Mouse (Mus musculus): ENCODE results near the gene Poglut1. TPM values are rescaled to one million over a fixed set of nuclear protein-coding genes. Genes with fewer than 3 reads are reported as not detected.

The Poglut1 gene
- total RNA-seq (2021): 10 to 100 TPM; 14.0 to 15.4 TPM

- peak; percentile 84 for DNase-seq
Measured at GRCm38 (mm10) chr16:38549479-38550396, at the start of gene Poglut1. Gene Poglut1 (minus strand): TSS chr16:38550258.

- no peak for DNase-seq
Measured at GRCm38 (mm10) chr16:38598986-38599680, 49.1 kb upstream of the Poglut1 start.

GRCm38 (mm10) chr16:38596651-38597050, 46.6 kb upstream of the Poglut1 start:
- no peak for DNase-seq

GRCm38 (mm10) chr16:38596099-38596498, 46.0 kb upstream of the Poglut1 start:
- no peak for DNase-seq

- DNase-seq: no peak
Measured at GRCm38 (mm10) chr16:38594435-38594834, 44.4 kb upstream of the Poglut1 start.

GRCm38 (mm10) chr16:38592946-38593345, 42.9 kb upstream of the Poglut1 start:
- no peak for DNase-seq

- DNase-seq: no peak
Measured at GRCm38 (mm10) chr16:38592026-38592678, 42.1 kb upstream of the Poglut1 start.

- no peak for DNase-seq
Measured at GRCm38 (mm10) chr16:38591506-38591905, 41.4 kb upstream of the Poglut1 start.

- DNase-seq: no peak
Measured at GRCm38 (mm10) chr16:38587572-38587971, 37.5 kb upstream of the Poglut1 start.

GRCm38 (mm10) chr16:38587163-38587562, 37.1 kb upstream of the Poglut1 start:
- no peak for DNase-seq

- no peak for DNase-seq
Measured at GRCm38 (mm10) chr16:38585186-38585585, 35.1 kb upstream of the Poglut1 start.

GRCm38 (mm10) chr16:38584761-38585160, 34.7 kb upstream of the Poglut1 start:
- DNase-seq: no peak

- DNase-seq: no peak
Measured at GRCm38 (mm10) chr16:38571481-38571880, 21.4 kb upstream of the Poglut1 start.

GRCm38 (mm10) chr16:38568192-38568591, 18.1 kb upstream of the Poglut1 start:
- no peak for DNase-seq

GRCm38 (mm10) chr16:38563516-38563915, 13.5 kb upstream of the Poglut1 start:
- no peak for DNase-seq

- no peak for DNase-seq
Measured at GRCm38 (mm10) chr16:38562968-38563327, 12.9 kb upstream of the Poglut1 start.

- DNase-seq: peak; percentile 96
Measured at GRCm38 (mm10) chr16:38562131-38562967, 12.3 kb upstream of the Poglut1 start.

- no peak for DNase-seq
Measured at GRCm38 (mm10) chr16:38558221-38558748, 8.2 kb upstream of the Poglut1 start, which contains the start of gene Tmem39a. Gene Tmem39a (plus strand): TSS chr16:38558698.

- DNase-seq: no peak
Measured at GRCm38 (mm10) chr16:38555988-38556387, 5.9 kb upstream of the Poglut1 start.

- no peak for DNase-seq
Measured at GRCm38 (mm10) chr16:38548000-38548399, 2.1 kb downstream of the Poglut1 start.

GRCm38 (mm10) chr16:38538716-38539380, 11.2 kb downstream of the Poglut1 start:
- no peak for DNase-seq

Data from heart, postnatal 4 days (tissue).